Mouse (Mus musculus): ENCODE data around the gene Clip3.

Clip3 gene

DNA sequence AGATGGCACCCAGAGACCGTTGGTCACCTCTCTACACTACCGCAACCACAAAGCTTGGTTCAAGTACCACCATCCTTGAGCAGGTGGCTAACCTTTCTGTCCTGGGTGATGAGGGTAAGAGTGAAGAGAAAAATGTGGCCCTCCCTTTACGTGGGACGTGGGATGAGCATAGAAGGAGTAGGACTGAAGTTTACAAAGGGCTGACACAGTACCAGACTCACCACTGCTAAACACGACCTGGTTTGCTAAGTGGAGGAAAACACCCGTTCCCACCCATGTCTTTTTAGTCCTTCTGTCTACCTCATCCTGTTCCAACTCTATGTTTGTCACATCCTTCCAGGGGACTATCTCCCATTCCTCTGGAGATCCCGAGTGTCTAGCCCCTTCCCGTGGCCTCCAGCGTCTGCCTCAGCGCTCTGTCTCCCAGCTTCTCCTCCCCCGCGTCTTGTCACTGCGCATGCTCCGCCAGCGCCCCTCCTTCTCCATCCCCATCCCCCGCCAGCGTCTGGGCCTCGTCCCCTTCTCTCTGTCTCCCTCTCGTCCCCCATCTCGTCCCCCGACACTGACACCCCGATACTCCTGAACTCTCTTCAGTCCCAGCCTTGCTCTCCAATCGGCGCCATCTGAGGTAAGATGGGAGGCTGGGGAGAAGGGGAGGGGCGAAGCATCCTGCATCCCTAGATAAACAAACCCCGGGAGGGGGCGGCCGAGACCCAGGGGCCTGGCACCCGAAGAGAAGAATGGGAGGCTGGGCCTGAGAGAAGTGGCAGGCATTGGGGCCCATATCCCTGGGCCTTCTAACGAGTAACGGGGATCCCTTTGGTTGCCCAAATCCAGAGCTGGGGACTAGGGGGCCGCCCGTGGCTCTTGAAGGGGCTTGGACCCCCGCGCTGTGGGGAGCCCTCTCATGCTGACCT is at the start of gene Clip3:
Gene Clip3, plus strand, starts transcription at position 514 of the 917 bp plus-strand sequence.
- H3K27me3 ChIP-seq (ENCODE audit: insufficient read depth, low read length) = no peaks in the 10 kb centered on the region
- H3K4me3 ChIP-seq (replicated peaks; ENCODE audit: low read length) = peak within 1 kb of the TSS; percentile 83
- H3K4me1 ChIP-seq (replicated peaks; ENCODE audit: low read depth, low read length) = peaks cover 58% of the 10 kb centered on the region
- no peak for TF ChIP-seq POU5F1 (IDR thresholded peaks at IDR 0.05; ENCODE audit: borderline replicate concordance, low read length)
- no peaks in the 10 kb centered on the region for H3K9me3 ChIP-seq (ENCODE audit: low read length)
- H3K36me3 ChIP-seq (ENCODE audit: insufficient read depth, low read length) = no peaks in the 10 kb centered on the region

- TF ChIP-seq CTCF (conservative IDR thresholded peaks at IDR 0.05; ENCODE audit: low read length) = no peak
- no peak for TF ChIP-seq POU5F1 (IDR thresholded peaks at IDR 0.05; ENCODE audit: borderline replicate concordance, low read length)
- TF ChIP-seq NANOG (IDR thresholded peaks at IDR 0.05; ENCODE audit: borderline replicate concordance, low read length) = no peak
Observed at GRCm38 (mm10) chr7:30251956-30252954, 39.3 kb upstream of the Clip3 start.

DNA sequence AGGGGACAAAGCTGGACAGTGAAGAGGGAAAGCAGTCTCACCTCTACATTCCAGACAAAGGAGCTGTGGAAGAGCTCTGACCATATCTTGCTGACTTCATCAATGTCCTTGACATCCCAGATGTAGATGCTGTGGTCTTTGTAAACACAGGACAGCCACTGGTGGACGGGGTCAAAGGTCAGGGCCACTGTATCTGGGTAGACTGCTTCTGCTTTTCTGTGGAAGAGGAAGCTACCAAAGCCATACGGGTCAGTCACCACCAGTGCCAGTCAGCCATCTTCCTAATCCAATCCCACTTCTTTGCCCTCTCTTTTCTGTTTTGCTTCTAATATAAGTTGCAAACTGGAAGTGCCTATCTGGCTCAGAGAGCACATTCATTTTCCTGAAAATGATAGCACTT is 26.5 kb upstream of the Clip3 start:
- Histone ChIP-seq H3K36me3 (ENCODE audit: insufficient read depth, low read length) (peaks cover 92% of the 10 kb centered on the region), H3K9me3 (ENCODE audit: low read length) (no peaks in the 10 kb centered on the region), H3K27me3 (ENCODE audit: insufficient read depth, low read length) (no peaks in the 10 kb centered on the region), H3K4me3 (replicated peaks; ENCODE audit: low read length) (peak overlapping the region; percentile 39; the same call in 1 of the 2 replicates), H3K4me1 (replicated peaks; ENCODE audit: low read depth, low read length) (peaks cover 68% of the 10 kb centered on the region)
- TF ChIP-seq POU5F1 (IDR thresholded peaks at IDR 0.05; ENCODE audit: borderline replicate concordance, low read length) (no peak), NANOG (IDR thresholded peaks at IDR 0.05; ENCODE audit: borderline replicate concordance, low read length) (no peak), CTCF (conservative IDR thresholded peaks at IDR 0.05; ENCODE audit: low read length) (no peak)

More at GRCm38 (mm10) chr7:30251956-30252954, 39.3 kb upstream of the Clip3 start:
- Histone ChIP-seq H3K27me3 (ENCODE audit: insufficient read depth, low read length) (no peaks in the 10 kb centered on the region), H3K9me3 (ENCODE audit: low read length) (no peaks in the 10 kb centered on the region), H3K4me3 (replicated peaks; ENCODE audit: low read length) (no peak overlapping the region), H3K36me3 (ENCODE audit: insufficient read depth, low read length) (peaks cover 99% of the 10 kb centered on the region), H3K4me1 (replicated peaks; ENCODE audit: low read depth, low read length) (peaks cover 34% of the 10 kb centered on the region)

- TF ChIP-seq CTCF (conservative IDR thresholded peaks at IDR 0.05; ENCODE audit: low read length) (no peak), NANOG (IDR thresholded peaks at IDR 0.05; ENCODE audit: borderline replicate concordance, low read length) (no peak), POU5F1 (IDR thresholded peaks at IDR 0.05; ENCODE audit: borderline replicate concordance, low read length) (no peak)
- peaks cover 67% of the 10 kb centered on the region for H3K4me1 ChIP-seq (replicated peaks; ENCODE audit: low read depth, low read length)
- peaks cover 92% of the 10 kb centered on the region for H3K36me3 ChIP-seq (ENCODE audit: insufficient read depth, low read length)
- H3K9me3 ChIP-seq (ENCODE audit: low read length) = no peaks in the 10 kb centered on the region
- H3K27me3 ChIP-seq (ENCODE audit: insufficient read depth, low read length) = no peaks in the 10 kb centered on the region
- H3K4me3 ChIP-seq (replicated peaks; ENCODE audit: low read length) = peak overlapping the region; percentile 39; the same call in 1 of the 2 replicates
Observed at GRCm38 (mm10) chr7:30265531-30265930, 26.0 kb upstream of the Clip3 start.

DNA sequence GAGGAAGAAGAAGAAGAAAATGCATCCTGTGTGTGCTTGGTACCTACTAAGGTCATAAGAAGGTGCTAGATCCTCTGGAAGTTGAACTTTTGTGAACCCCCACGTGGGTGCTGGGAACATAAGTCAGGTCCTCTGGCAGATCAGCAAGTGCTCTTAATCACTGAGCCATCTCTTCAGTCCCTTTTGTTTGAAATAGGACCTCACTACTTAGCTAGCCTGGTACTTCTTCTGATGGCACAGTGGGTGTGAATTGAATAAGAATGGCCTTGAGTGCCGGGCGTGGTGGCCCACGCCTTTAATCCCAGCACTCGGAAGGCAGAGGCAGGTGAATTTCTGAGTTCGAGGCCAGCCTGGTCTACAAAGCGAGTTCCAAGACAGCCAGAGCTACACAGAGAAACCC is 25.6 kb upstream of the Clip3 start:
- peaks cover 69% of the 10 kb centered on the region for H3K4me1 ChIP-seq (replicated peaks; ENCODE audit: low read depth, low read length)
- TF ChIP-seq CTCF (conservative IDR thresholded peaks at IDR 0.05; ENCODE audit: low read length) (no peak), NANOG (IDR thresholded peaks at IDR 0.05; ENCODE audit: borderline replicate concordance, low read length) (peak; percentile 99), POU5F1 (IDR thresholded peaks at IDR 0.05; ENCODE audit: borderline replicate concordance, low read length) (peak; percentile 91)
- peaks cover 92% of the 10 kb centered on the region for H3K36me3 ChIP-seq (ENCODE audit: insufficient read depth, low read length)
- no peak overlapping the region for H3K4me3 ChIP-seq (replicated peaks; ENCODE audit: low read length)
- no peaks in the 10 kb centered on the region for H3K27me3 ChIP-seq (ENCODE audit: insufficient read depth, low read length)
- H3K9me3 ChIP-seq (ENCODE audit: low read length) = no peaks in the 10 kb centered on the region

GRCm38 (mm10) chr7:30266780-30267179 is 24.7 kb upstream of the Clip3 start:
- Histone ChIP-seq H3K36me3 (ENCODE audit: insufficient read depth, low read length) (peaks cover 92% of the 10 kb centered on the region), H3K4me1 (replicated peaks; ENCODE audit: low read depth, low read length) (peaks cover 63% of the 10 kb centered on the region), H3K27me3 (ENCODE audit: insufficient read depth, low read length) (no peaks in the 10 kb centered on the region), H3K4me3 (replicated peaks; ENCODE audit: low read length) (peak overlapping the region; percentile 35; the same call in 1 of the 2 replicates), H3K9me3 (ENCODE audit: low read length) (no peaks in the 10 kb centered on the region)
- no peak for TF ChIP-seq NANOG (IDR thresholded peaks at IDR 0.05; ENCODE audit: borderline replicate concordance, low read length)
- no peak for TF ChIP-seq POU5F1 (IDR thresholded peaks at IDR 0.05; ENCODE audit: borderline replicate concordance, low read length)
- TF ChIP-seq CTCF (conservative IDR thresholded peaks at IDR 0.05; ENCODE audit: low read length) = 0 out of 2 replicates have a peak, but pooled peaks have one; percentile 5

GRCm38 (mm10) chr7:30269641-30270040 is 21.9 kb upstream of the Clip3 start:
- Histone ChIP-seq H3K27me3 (ENCODE audit: insufficient read depth, low read length) (no peaks in the 10 kb centered on the region), H3K36me3 (ENCODE audit: insufficient read depth, low read length) (peaks cover 92% of the 10 kb centered on the region), H3K4me1 (replicated peaks; ENCODE audit: low read depth, low read length) (peaks cover 46% of the 10 kb centered on the region), H3K9me3 (ENCODE audit: low read length) (no peaks in the 10 kb centered on the region), H3K4me3 (replicated peaks; ENCODE audit: low read length) (no peak overlapping the region)
- no peak for TF ChIP-seq NANOG (IDR thresholded peaks at IDR 0.05; ENCODE audit: borderline replicate concordance, low read length)
- TF ChIP-seq CTCF (conservative IDR thresholded peaks at IDR 0.05; ENCODE audit: low read length) = no peak
- no peak for TF ChIP-seq POU5F1 (IDR thresholded peaks at IDR 0.05; ENCODE audit: borderline replicate concordance, low read length)

DNA sequence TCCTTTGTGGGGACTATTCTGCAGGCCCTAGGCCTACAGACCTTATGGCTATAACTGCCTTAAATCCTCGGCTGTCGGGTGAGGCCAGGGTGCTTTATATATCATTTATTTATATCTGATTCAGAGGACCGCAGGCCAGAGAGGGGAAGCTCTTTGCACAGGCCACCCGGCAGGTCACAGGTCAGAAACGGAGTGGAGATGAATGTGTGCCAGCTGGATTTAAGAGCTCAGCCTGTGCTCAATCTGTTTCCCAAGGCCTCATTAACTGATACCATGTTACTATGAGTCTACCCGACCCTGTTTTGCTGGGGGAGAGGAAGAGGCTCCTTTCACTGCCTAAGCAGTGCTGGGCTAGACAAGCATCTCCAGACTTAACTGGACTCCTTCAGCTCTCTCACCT is 17.1 kb upstream of the Clip3 start:
- peaks cover 56% of the 10 kb centered on the region for H3K4me1 ChIP-seq (replicated peaks; ENCODE audit: low read depth, low read length)
- TF ChIP-seq CTCF (conservative IDR thresholded peaks at IDR 0.05; ENCODE audit: low read length) = no peak
- TF ChIP-seq NANOG (IDR thresholded peaks at IDR 0.05; ENCODE audit: borderline replicate concordance, low read length) = no peak
- no peak for TF ChIP-seq POU5F1 (IDR thresholded peaks at IDR 0.05; ENCODE audit: borderline replicate concordance, low read length)
- no peaks in the 10 kb centered on the region for H3K9me3 ChIP-seq (ENCODE audit: low read length)
- H3K36me3 ChIP-seq (ENCODE audit: insufficient read depth, low read length) = peaks cover 87% of the 10 kb centered on the region
- no peaks in the 10 kb centered on the region for H3K27me3 ChIP-seq (ENCODE audit: insufficient read depth, low read length)
- H3K4me3 ChIP-seq (replicated peaks; ENCODE audit: low read length) = no peak overlapping the region
